8 mouse cellular contexts compared by ENCODE assay signal in the genomic region with DNA sequence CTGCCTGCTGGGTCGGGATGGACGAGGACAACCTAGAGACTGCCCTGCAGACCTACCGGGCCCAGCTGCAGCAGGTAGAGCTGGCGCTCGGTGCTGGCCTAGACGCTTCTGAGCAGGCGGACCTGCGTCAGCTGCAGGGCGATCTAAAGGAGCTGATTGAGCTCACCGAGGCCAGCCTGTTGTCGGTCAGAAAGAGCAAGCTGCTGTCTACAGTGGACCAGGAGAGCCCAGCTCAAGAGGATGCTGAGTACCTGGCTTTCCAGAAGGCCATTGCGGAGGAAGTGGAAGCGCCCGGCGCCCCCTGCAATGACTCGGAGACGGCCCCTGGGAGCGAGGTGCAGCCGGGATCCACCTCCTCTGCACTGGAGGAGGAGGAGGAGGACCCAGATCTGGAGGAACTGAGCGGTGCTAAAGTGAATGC. TPM values are rescaled to one million over a fixed set of nuclear protein-coding genes. Genes with fewer than 3 reads are reported as not detected.
A peak's percentile ranks its signal among the peaks of the same experiment; 100 is the strongest.
DNase-seq lines count a peak whose midpoint lies in the region; ATAC-seq and TF ChIP-seq lines count a peak whose summit lies in the region.

No protein-coding gene starts in this region.

- H3K4me1 ChIP-seq in heart, embryonic 11.5 days (ENCODE audit: control insufficient read depth, insufficient read depth, low read length), result peaks cover 21% of the 10 kb centered on the region
- H3K4me1 ChIP-seq in embryonic facial prominence, embryonic 13.5 days, result peaks cover 32% of the 10 kb centered on the region
- H3K4me1 ChIP-seq in intestine, embryonic 16.5 days (ENCODE audit: control insufficient read depth, insufficient read depth, low read length), result peaks cover 22% of the 10 kb centered on the region
- peaks cover 16% of the 10 kb centered on the region for H3K4me1 ChIP-seq in midbrain, postnatal 0 days (ENCODE audit: insufficient read depth, low read length)

- peak overlapping the region; percentile 97 for H3K4me2 ChIP-seq in heart, embryonic 11.5 days
- H3K4me2 ChIP-seq in embryonic facial prominence, embryonic 13.5 days, result peak overlapping the region; percentile 96
- H3K4me2 ChIP-seq in intestine, embryonic 16.5 days (ENCODE audit: low read depth, low read length), result peak overlapping the region; percentile 94
- peak overlapping the region; percentile 98 for H3K4me2 ChIP-seq in midbrain, postnatal 0 days (ENCODE audit: low read depth, low read length, poor library complexity, severe bottlenecking)

- H3K36me3 ChIP-seq in heart, embryonic 11.5 days (ENCODE audit: control insufficient read depth, insufficient read depth, low read length), result peaks cover 15% of the 10 kb centered on the region
- peaks cover 39% of the 10 kb centered on the region for H3K36me3 ChIP-seq in embryonic facial prominence, embryonic 13.5 days
- H3K36me3 ChIP-seq in intestine, embryonic 16.5 days (ENCODE audit: control insufficient read depth, insufficient read depth, low read length), result peaks cover 11% of the 10 kb centered on the region
- H3K36me3 ChIP-seq in midbrain, postnatal 0 days (ENCODE audit: insufficient read depth, low read length), result peaks cover 18% of the 10 kb centered on the region

- TF ChIP-seq CTCF in midbrain, postnatal 0 days (IDR thresholded peaks at IDR 0.05), result no peak

- WGBS in heart, embryonic 11.5 days (ENCODE audit: insufficient replicate concordance), result under 1% methylated on average over 20 of the region's 20 CpGs
- WGBS in embryonic facial prominence, embryonic 13.5 days, result under 1% methylated on average over 20 of the region's 20 CpGs
- WGBS in intestine, embryonic 16.5 days, result 1% methylated on average over 20 of the region's 20 CpGs
- 1% methylated on average over 20 of the region's 20 CpGs for WGBS in midbrain, postnatal 0 days

- DNase-seq in heart, postnatal 14 days, result no peak
- DNase-seq in ES-CJ7 (ENCODE audit: low read depth, low spot score), result peak; percentile 30
- peak; percentile 8 for DNase-seq in midbrain, postnatal 0 days (ENCODE audit: low spot score)
- no peak for DNase-seq in yolk sac, embryonic 10.5 days (ENCODE audit: low spot score)
- no peak for DNase-seq in frontal cortex, postnatal 10 days (ENCODE audit: low spot score in 2 of 2)

- peak overlapping the region; percentile 90 for H3K27ac ChIP-seq in heart, embryonic 11.5 days (ENCODE audit: low read depth, low read length)
- H3K27ac ChIP-seq in embryonic facial prominence, embryonic 13.5 days, result peak overlapping the region; percentile 91
- H3K27ac ChIP-seq in intestine, embryonic 16.5 days (ENCODE audit: low read length), result peak overlapping the region; percentile 91
- peak overlapping the region; percentile 92 for H3K27ac ChIP-seq in midbrain, postnatal 0 days (ENCODE audit: low read depth, low read length)

- H3K27me3 ChIP-seq in heart, embryonic 11.5 days (ENCODE audit: control insufficient read depth, insufficient read depth, low read length), result no peaks in the 10 kb centered on the region
- H3K27me3 ChIP-seq in embryonic facial prominence, embryonic 13.5 days, result no peaks in the 10 kb centered on the region
- no peaks in the 10 kb centered on the region for H3K27me3 ChIP-seq in intestine, embryonic 16.5 days (replicated peaks; ENCODE audit: control insufficient read depth, insufficient read depth, low read length)
- no peaks in the 10 kb centered on the region for H3K27me3 ChIP-seq in midbrain, postnatal 0 days (ENCODE audit: insufficient read depth, low read length)

- peak; percentile 52 for ATAC-seq in heart, embryonic 11.5 days (replicated peaks; ENCODE audit: insufficient number of reproducible peaks, low FRiP score, low TSS enrichment)
- peak; percentile 33; the same call in 1 of the 2 replicates for ATAC-seq in embryonic facial prominence, embryonic 13.5 days (ENCODE audit: insufficient number of reproducible peaks, insufficient read depth, low FRiP score, low TSS enrichment, low read depth)
- ATAC-seq in intestine, embryonic 16.5 days, result peak; percentile 80
- peak; percentile 64 for ATAC-seq in midbrain, postnatal 0 days (ENCODE audit: low FRiP score)

- no peaks in the 10 kb centered on the region for H3K9me3 ChIP-seq in heart, embryonic 11.5 days (replicated peaks; ENCODE audit: control insufficient read depth, low read length)
- no peaks in the 10 kb centered on the region for H3K9me3 ChIP-seq in embryonic facial prominence, embryonic 13.5 days
- no peaks in the 10 kb centered on the region for H3K9me3 ChIP-seq in intestine, embryonic 16.5 days (ENCODE audit: control insufficient read depth, low read length)
- H3K9me3 ChIP-seq in midbrain, postnatal 0 days (ENCODE audit: low read length), result no peaks in the 10 kb centered on the region

- peak overlapping the region; percentile 89 for H3K9ac ChIP-seq in heart, embryonic 11.5 days (ENCODE audit: low read depth, low read length)
- H3K9ac ChIP-seq in embryonic facial prominence, embryonic 13.5 days, result peak overlapping the region; percentile 92
- H3K9ac ChIP-seq in intestine, embryonic 16.5 days (ENCODE audit: low read depth, low read length), result peak overlapping the region; percentile 92
- H3K9ac ChIP-seq in midbrain, postnatal 0 days (replicated peaks; ENCODE audit: low read length, poor library complexity, severe bottlenecking), result peak overlapping the region; percentile 86

- peak overlapping the region; percentile 94 for H3K4me3 ChIP-seq in heart, embryonic 11.5 days (ENCODE audit: low read depth, low read length)
- H3K4me3 ChIP-seq in embryonic facial prominence, embryonic 13.5 days, result peak overlapping the region; percentile 93
- H3K4me3 ChIP-seq in intestine, embryonic 16.5 days (ENCODE audit: low read length), result peak overlapping the region; percentile 92
- peak overlapping the region; percentile 83 for H3K4me3 ChIP-seq in midbrain, postnatal 0 days (ENCODE audit: low read depth, low read length)

- intact Hi-C loops in heart, postnatal 14 days (cut with DNase I), result no loop called here

RNA-seq across cellular contexts. Expression of gene Arfrp1, which starts 0.5 kb away (rescaled TPM):
- 36.3 and 47.5 TPM in 2 replicates for polyA plus RNA-seq in heart, embryonic 11.5 days (2014; fragmentation: Nextera tagmentation; extraction: Ambion mirVana)
- 10 to 100 TPM; 43.9 to 44.0 TPM for total RNA-seq in heart, postnatal 14 days (2021)
- 75.2 and 76.1 TPM in 2 replicates for polyA plus RNA-seq in embryonic facial prominence, embryonic 13.5 days (2015; fragmentation: Nextera tagmentation; extraction: Ambion mirVana)
- polyA plus RNA-seq in intestine, embryonic 16.5 days (2015; fragmentation: Nextera tagmentation; extraction: Ambion mirVana), result 52.5 and 54.0 TPM in 2 replicates
- total RNA-seq in midbrain, postnatal 0 days (2014; rRNA removed), result 25.4 and 27.2 TPM in 2 replicates
- polyA plus RNA-seq in midbrain, postnatal 0 days (2015; fragmentation: Nextera tagmentation; extraction: Ambion mirVana), result 72.1 and 77.1 TPM in 2 replicates

RNA-seq across cellular contexts. Expression of gene Zgpat, which starts 0.9 kb away (rescaled TPM):
- polyA plus RNA-seq in heart, embryonic 11.5 days (2014; fragmentation: Nextera tagmentation; extraction: Ambion mirVana), result 21.7 and 27.3 TPM in 2 replicates
- total RNA-seq in heart, postnatal 14 days (2021), result 10 to 100 TPM; 21.0 to 21.4 TPM
- polyA plus RNA-seq in embryonic facial prominence, embryonic 13.5 days (2015; fragmentation: Nextera tagmentation; extraction: Ambion mirVana), result 48.4 and 50.7 TPM in 2 replicates
- 36.9 and 38.5 TPM in 2 replicates for polyA plus RNA-seq in intestine, embryonic 16.5 days (2015; fragmentation: Nextera tagmentation; extraction: Ambion mirVana)
- 79.2 and 102 TPM in 2 replicates for total RNA-seq in midbrain, postnatal 0 days (2014; rRNA removed)
- 44.3 and 48.8 TPM in 2 replicates for polyA plus RNA-seq in midbrain, postnatal 0 days (2015; fragmentation: Nextera tagmentation; extraction: Ambion mirVana)

RNA-seq across cellular contexts. Expression of gene Lime1, which starts 14.2 kb away (rescaled TPM):
- 11.2 and 13.8 TPM in 2 replicates for polyA plus RNA-seq in heart, embryonic 11.5 days (2014; fragmentation: Nextera tagmentation; extraction: Ambion mirVana)
- total RNA-seq in heart, postnatal 14 days (2021), result 1 to 10 TPM; 7.9 to 8.7 TPM
- 29.6 and 31.7 TPM in 2 replicates for polyA plus RNA-seq in embryonic facial prominence, embryonic 13.5 days (2015; fragmentation: Nextera tagmentation; extraction: Ambion mirVana)
- polyA plus RNA-seq in intestine, embryonic 16.5 days (2015; fragmentation: Nextera tagmentation; extraction: Ambion mirVana), result 16.3 and 16.8 TPM in 2 replicates
- 36.4 and 44.8 TPM in 2 replicates for total RNA-seq in midbrain, postnatal 0 days (2014; rRNA removed)
- 30.3 and 32.4 TPM in 2 replicates for polyA plus RNA-seq in midbrain, postnatal 0 days (2015; fragmentation: Nextera tagmentation; extraction: Ambion mirVana)

RNA-seq across cellular contexts. Expression of gene Rtel1, which starts 46.1 kb away (rescaled TPM):
- polyA plus RNA-seq in heart, embryonic 11.5 days (2014; fragmentation: Nextera tagmentation; extraction: Ambion mirVana), result 33.3 and 34.8 TPM in 2 replicates
- total RNA-seq in heart, postnatal 14 days (2021), result 10 to 100 TPM; 15.8 to 18.5 TPM
- polyA plus RNA-seq in embryonic facial prominence, embryonic 13.5 days (2015; fragmentation: Nextera tagmentation; extraction: Ambion mirVana), result 42.7 and 48.9 TPM in 2 replicates
- 31.0 and 32.0 TPM in 2 replicates for polyA plus RNA-seq in intestine, embryonic 16.5 days (2015; fragmentation: Nextera tagmentation; extraction: Ambion mirVana)
- total RNA-seq in midbrain, postnatal 0 days (2014; rRNA removed), result 46.6 and 59.4 TPM in 2 replicates
- 26.5 and 27.4 TPM in 2 replicates for polyA plus RNA-seq in midbrain, postnatal 0 days (2015; fragmentation: Nextera tagmentation; extraction: Ambion mirVana)

RNA-seq across cellular contexts. Expression of gene Stmn3, which starts 51.4 kb away (rescaled TPM):
- 0.52 and 0.83 TPM in 2 replicates for polyA plus RNA-seq in heart, embryonic 11.5 days (2014; fragmentation: Nextera tagmentation; extraction: Ambion mirVana)
- total RNA-seq in heart, postnatal 14 days (2021), result under 1 TPM in 1 of 2 experiments, not detected in 1; 0.24 TPM
- 14.9 and 17.1 TPM in 2 replicates for polyA plus RNA-seq in embryonic facial prominence, embryonic 13.5 days (2015; fragmentation: Nextera tagmentation; extraction: Ambion mirVana)
- polyA plus RNA-seq in intestine, embryonic 16.5 days (2015; fragmentation: Nextera tagmentation; extraction: Ambion mirVana), result 36.3 and 40.2 TPM in 2 replicates
- total RNA-seq in midbrain, postnatal 0 days (2014; rRNA removed), result 1,320 and 1,471 TPM in 2 replicates
- 1,883 and 2,098 TPM in 2 replicates for polyA plus RNA-seq in midbrain, postnatal 0 days (2015; fragmentation: Nextera tagmentation; extraction: Ambion mirVana)

Comparison
In these comparisons a context has a peak if more than half of its experiments do, and no peak if none do; other contexts are left out.
1. DNase-seq: peak in ES-CJ7 (single experiment) and midbrain, postnatal 0 days (single experiment); none in heart, postnatal 14 days (0 of 2), yolk sac, embryonic 10.5 days (single experiment) and frontal cortex, postnatal 10 days (0 of 2).
2. Peak in every context shown above with its lines, with median percentiles within 50 percentile points of each other: ATAC-seq, H3K27ac ChIP-seq, H3K4me2 ChIP-seq, H3K4me3 ChIP-seq and H3K9ac ChIP-seq.